In the genomic region with DNA sequence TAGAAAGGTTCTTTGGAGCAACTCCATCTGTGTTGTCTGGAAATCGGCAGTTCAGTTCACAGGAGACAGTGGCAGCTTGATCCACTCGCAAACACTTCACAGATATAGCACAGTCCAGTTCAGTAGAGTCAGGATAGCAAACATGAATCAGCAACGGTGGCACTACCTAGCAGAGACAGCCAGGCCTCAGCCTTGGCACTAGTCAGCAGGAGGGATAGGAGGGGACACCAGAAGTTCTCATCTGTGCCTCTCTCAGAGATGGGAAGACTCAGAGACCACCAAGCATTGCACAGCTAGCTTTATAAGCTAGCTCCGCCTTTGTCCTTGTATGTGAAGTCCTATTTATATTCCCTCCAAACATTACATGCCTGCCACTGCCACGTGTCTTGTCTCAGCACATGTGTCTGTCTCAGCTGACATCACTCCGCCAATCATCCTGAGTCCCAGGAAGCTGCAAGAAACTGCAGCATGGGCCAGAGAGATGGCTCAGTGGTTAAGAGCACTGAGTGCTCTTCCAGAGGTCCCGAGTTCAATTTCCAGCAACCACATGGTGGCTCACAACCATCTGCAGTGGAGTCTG, we compare ENCODE assay signal across 8 mouse cellular contexts. TPM values are rescaled to one million over a fixed set of nuclear protein-coding genes. Genes with fewer than 3 reads are reported as not detected.
DNase-seq lines count a peak whose midpoint lies in the region; ATAC-seq lines count a peak whose summit lies in the region.

No protein-coding gene starts in this region.

- peak overlapping the region; percentile 29 for H3K4me3 ChIP-seq in lung, embryonic 15.5 days
- peak overlapping the region; percentile 34 for H3K4me3 ChIP-seq in forebrain, embryonic 13.5 days
- peak overlapping the region; percentile 21 for H3K4me3 ChIP-seq in limb, embryonic 15.5 days
- H3K4me3 ChIP-seq in stomach, embryonic 14.5 days (ENCODE audit: low read depth, low read length), result 0 out of 2 replicates have a peak overlapping the region, but pooled peaks have one; percentile 9

- no peak for ATAC-seq in lung, embryonic 15.5 days (ENCODE audit: borderline replicate concordance, extremely low read depth, low FRiP score, low TSS enrichment)
- no peak for ATAC-seq in forebrain, embryonic 13.5 days
- ATAC-seq in limb, embryonic 15.5 days (ENCODE audit: insufficient number of reproducible peaks, low FRiP score, low TSS enrichment, low read depth), result no peak
- no peak for ATAC-seq in stomach, embryonic 14.5 days (ENCODE audit: insufficient number of reproducible peaks, insufficient read depth, low FRiP score, low read depth)

- peak overlapping the region; percentile 43 for H3K4me2 ChIP-seq in lung, embryonic 15.5 days
- peak overlapping the region; percentile 55 for H3K4me2 ChIP-seq in forebrain, embryonic 13.5 days
- peak overlapping the region; percentile 21 for H3K4me2 ChIP-seq in limb, embryonic 15.5 days
- peak overlapping the region; percentile 19; the same call in 1 of the 2 replicates for H3K4me2 ChIP-seq in stomach, embryonic 14.5 days (replicated peaks; ENCODE audit: low read depth, low read length)

- no peak overlapping the region; the same call in 1 of the 2 replicates for H3K27ac ChIP-seq in lung, embryonic 15.5 days
- no peak overlapping the region for H3K27ac ChIP-seq in forebrain, embryonic 13.5 days
- peak overlapping the region; percentile 54; the same call in 1 of the 2 replicates for H3K27ac ChIP-seq in limb, embryonic 15.5 days
- no peak overlapping the region for H3K27ac ChIP-seq in stomach, embryonic 14.5 days (ENCODE audit: low read length)

- no peaks in the 10 kb centered on the region for H3K9me3 ChIP-seq in lung, embryonic 15.5 days
- H3K9me3 ChIP-seq in forebrain, embryonic 13.5 days (replicated peaks), result no peaks in the 10 kb centered on the region
- H3K9me3 ChIP-seq in limb, embryonic 15.5 days, result no peaks in the 10 kb centered on the region
- H3K9me3 ChIP-seq in stomach, embryonic 14.5 days (ENCODE audit: control insufficient read depth, low read depth, low read length), result no peaks in the 10 kb centered on the region

- H3K36me3 ChIP-seq in lung, embryonic 15.5 days, result no peaks in the 10 kb centered on the region
- H3K36me3 ChIP-seq in forebrain, embryonic 13.5 days (ENCODE audit: poor library complexity, severe bottlenecking), result no peaks in the 10 kb centered on the region
- no peaks in the 10 kb centered on the region for H3K36me3 ChIP-seq in limb, embryonic 15.5 days
- no peaks in the 10 kb centered on the region for H3K36me3 ChIP-seq in stomach, embryonic 14.5 days (ENCODE audit: control insufficient read depth, insufficient read depth, low read length)

- H3K4me1 ChIP-seq in lung, embryonic 15.5 days, result peaks cover 13% of the 10 kb centered on the region
- peaks cover 17% of the 10 kb centered on the region for H3K4me1 ChIP-seq in forebrain, embryonic 13.5 days
- H3K4me1 ChIP-seq in limb, embryonic 15.5 days, result peaks cover 12% of the 10 kb centered on the region; the same call in 1 of the 2 replicates
- H3K4me1 ChIP-seq in stomach, embryonic 14.5 days (ENCODE audit: control insufficient read depth, insufficient read depth, low read length), result peaks cover 5% of the 10 kb centered on the region; the same call in 1 of the 2 replicates

- WGBS in lung, embryonic 15.5 days, result 62% methylated on average over 7 of the region's 7 CpGs
- WGBS in forebrain, embryonic 13.5 days, result 71% methylated on average over 7 of the region's 7 CpGs
- 64% methylated on average over 7 of the region's 7 CpGs for WGBS in limb, embryonic 15.5 days
- 71% methylated on average over 7 of the region's 7 CpGs for WGBS in stomach, embryonic 14.5 days

- H3K27me3 ChIP-seq in lung, embryonic 15.5 days, result peaks cover 21% of the 10 kb centered on the region
- H3K27me3 ChIP-seq in forebrain, embryonic 13.5 days, result peaks cover 16% of the 10 kb centered on the region
- H3K27me3 ChIP-seq in limb, embryonic 15.5 days, result peaks cover 14% of the 10 kb centered on the region; the same call in 1 of the 2 replicates
- no peaks in the 10 kb centered on the region for H3K27me3 ChIP-seq in stomach, embryonic 14.5 days (ENCODE audit: control insufficient read depth, insufficient read depth, low read length)

- no peak overlapping the region for H3K9ac ChIP-seq in lung, embryonic 15.5 days
- no peak overlapping the region for H3K9ac ChIP-seq in forebrain, embryonic 13.5 days
- no peak overlapping the region for H3K9ac ChIP-seq in limb, embryonic 15.5 days
- no peak overlapping the region for H3K9ac ChIP-seq in stomach, embryonic 14.5 days (replicated peaks; ENCODE audit: low read depth, low read length)

- DNase-seq in lung, postnatal 36 days, result no peak
- DNase-seq in cerebellum, postnatal 14 days, result no peak
- DNase-seq in adrenal gland, postnatal 14 days, result no peak
- no peak for DNase-seq in urinary bladder, postnatal 25 days (ENCODE audit: low spot score)

RNA-seq across cellular contexts. Expression of a gene that starts 1.9 kb away (rescaled TPM):
- polyA plus RNA-seq in lung, embryonic 15.5 days (2015; fragmentation: Nextera tagmentation; extraction: Ambion mirVana), result 46.0 and 47.0 TPM in 2 replicates
- 62.4 and 64.2 TPM in 2 replicates for polyA plus RNA-seq in forebrain, embryonic 13.5 days (2015; fragmentation: Nextera tagmentation; extraction: Ambion mirVana)
- polyA plus RNA-seq in limb, embryonic 15.5 days (2015; fragmentation: Nextera tagmentation; extraction: Ambion mirVana), result 50.7 and 54.0 TPM in 2 replicates
- 24.1 and 29.6 TPM in 2 replicates for polyA plus RNA-seq in stomach, embryonic 14.5 days (2014; fragmentation: Nextera tagmentation; extraction: Ambion mirVana)
- 149 and 151 TPM in 2 replicates for total RNA-seq in adrenal gland, postnatal 14 days (2021)

RNA-seq across cellular contexts. Expression of a gene that starts 23.5 kb away (rescaled TPM):
- polyA plus RNA-seq in lung, embryonic 15.5 days (2015; fragmentation: Nextera tagmentation; extraction: Ambion mirVana), result 413 and 429 TPM in 2 replicates
- polyA plus RNA-seq in forebrain, embryonic 13.5 days (2015; fragmentation: Nextera tagmentation; extraction: Ambion mirVana), result 176 and 192 TPM in 2 replicates
- polyA plus RNA-seq in limb, embryonic 15.5 days (2015; fragmentation: Nextera tagmentation; extraction: Ambion mirVana), result 395 and 402 TPM in 2 replicates
- 351 and 363 TPM in 2 replicates for polyA plus RNA-seq in stomach, embryonic 14.5 days (2014; fragmentation: Nextera tagmentation; extraction: Ambion mirVana)
- total RNA-seq in adrenal gland, postnatal 14 days (2021), result 113 and 115 TPM in 2 replicates

RNA-seq across cellular contexts. Expression of a gene that starts 39.8 kb away (rescaled TPM):
- polyA plus RNA-seq in lung, embryonic 15.5 days (2015; fragmentation: Nextera tagmentation; extraction: Ambion mirVana), result 21.7 and 22.9 TPM in 2 replicates
- 1.9 and 2.2 TPM in 2 replicates for polyA plus RNA-seq in forebrain, embryonic 13.5 days (2015; fragmentation: Nextera tagmentation; extraction: Ambion mirVana)
- 7.0 TPM in 2 replicates for polyA plus RNA-seq in limb, embryonic 15.5 days (2015; fragmentation: Nextera tagmentation; extraction: Ambion mirVana)
- 8.3 and 11.5 TPM in 2 replicates for polyA plus RNA-seq in stomach, embryonic 14.5 days (2014; fragmentation: Nextera tagmentation; extraction: Ambion mirVana)
- 10.4 and 11.5 TPM in 2 replicates for total RNA-seq in adrenal gland, postnatal 14 days (2021)
